Mouse (Mus musculus): Measurements from ENCODE around the gene Tab1. TPM values are rescaled to one million over a fixed set of nuclear protein-coding genes. Genes with fewer than 3 reads are reported as not detected.

Gene Tab1
- polyA plus RNA-seq, 1 experiment = 53.8 TPM

GRCm38 (mm10) chr15:80174598-80174875 lies 41.6 kb downstream of the Tab1 start:
- no peak for DNase-seq
- no peak overlapping the region for H3K4me3 ChIP-seq (ENCODE audit: control insufficient read depth, insufficient read depth, low read length)

GRCm38 (mm10) chr15:80175316-80175715 lies 42.4 kb downstream of the Tab1 start:
- no peak for DNase-seq
- WGBS = 84% methylated on average over 9 of the region's 9 CpGs
- Histone ChIP-seq H3K36me3 (ENCODE audit: control insufficient read depth, insufficient read depth, low read length) (no peaks in the 10 kb centered on the region), H3K27me3 (ENCODE audit: control insufficient read depth, insufficient read depth, low read length) (peaks cover 20% of the 10 kb centered on the region; the same call in 1 of the 2 replicates), H3K27ac (ENCODE audit: control insufficient read depth, insufficient read depth, low read length) (no peak overlapping the region), H3K4me3 (ENCODE audit: control insufficient read depth, insufficient read depth, low read length) (no peak overlapping the region), H3K4me1 (replicated peaks; ENCODE audit: control insufficient read depth, insufficient read depth, low read length) (peaks cover 7% of the 10 kb centered on the region)
- TF ChIP-seq POLR2A (IDR thresholded peaks at IDR 0.05; ENCODE audit: control insufficient read depth, extremely low read depth, insufficient read depth, low read length, poor library complexity) (no peak), CTCF (IDR thresholded peaks at IDR 0.05; ENCODE audit: borderline replicate concordance, control insufficient read depth, extremely low read depth, insufficient read depth, low read length, poor library complexity) (no peak)

More at GRCm38 (mm10) chr15:80174598-80174875, 41.6 kb downstream of the Tab1 start:
- WGBS = 29% methylated on average over 5 of the region's 5 CpGs
- Histone ChIP-seq H3K4me1 (replicated peaks; ENCODE audit: control insufficient read depth, insufficient read depth, low read length) (peaks cover 7% of the 10 kb centered on the region), H3K27me3 (ENCODE audit: control insufficient read depth, insufficient read depth, low read length) (peaks cover 20% of the 10 kb centered on the region; the same call in 1 of the 2 replicates), H3K27ac (ENCODE audit: control insufficient read depth, insufficient read depth, low read length) (no peak overlapping the region), H3K36me3 (ENCODE audit: control insufficient read depth, insufficient read depth, low read length) (no peaks in the 10 kb centered on the region)
- TF ChIP-seq POLR2A (IDR thresholded peaks at IDR 0.05; ENCODE audit: control insufficient read depth, extremely low read depth, insufficient read depth, low read length, poor library complexity) = no peak
- TF ChIP-seq CTCF (IDR thresholded peaks at IDR 0.05; ENCODE audit: borderline replicate concordance, control insufficient read depth, extremely low read depth, insufficient read depth, low read length, poor library complexity) = no peak

GRCm38 (mm10) chr15:80175756-80176155 lies 42.8 kb downstream of the Tab1 start:
- no peaks in the 10 kb centered on the region for H3K36me3 ChIP-seq (ENCODE audit: control insufficient read depth, insufficient read depth, low read length)
- peaks cover 20% of the 10 kb centered on the region; the same call in 1 of the 2 replicates for H3K27me3 ChIP-seq (ENCODE audit: control insufficient read depth, insufficient read depth, low read length)
- 82% methylated on average over 6 of the region's 6 CpGs for WGBS
- TF ChIP-seq CTCF (IDR thresholded peaks at IDR 0.05; ENCODE audit: borderline replicate concordance, control insufficient read depth, extremely low read depth, insufficient read depth, low read length, poor library complexity) (no peak), POLR2A (IDR thresholded peaks at IDR 0.05; ENCODE audit: control insufficient read depth, extremely low read depth, insufficient read depth, low read length, poor library complexity) (no peak)
- no peak overlapping the region for H3K27ac ChIP-seq (ENCODE audit: control insufficient read depth, insufficient read depth, low read length)
- H3K4me1 ChIP-seq (replicated peaks; ENCODE audit: control insufficient read depth, insufficient read depth, low read length) = peaks cover 7% of the 10 kb centered on the region
- no peak for DNase-seq
- no peak overlapping the region for H3K4me3 ChIP-seq (ENCODE audit: control insufficient read depth, insufficient read depth, low read length)

- Histone ChIP-seq H3K4me1 (replicated peaks; ENCODE audit: control insufficient read depth, insufficient read depth, low read length) (no peaks in the 10 kb centered on the region), H3K36me3 (ENCODE audit: control insufficient read depth, insufficient read depth, low read length) (no peaks in the 10 kb centered on the region), H3K27ac (ENCODE audit: control insufficient read depth, insufficient read depth, low read length) (no peak overlapping the region), H3K4me3 (ENCODE audit: control insufficient read depth, insufficient read depth, low read length) (no peak overlapping the region), H3K27me3 (ENCODE audit: control insufficient read depth, insufficient read depth, low read length) (no peaks in the 10 kb centered on the region; the same call in 1 of the 2 replicates)
- DNase-seq = no peak
- 93% methylated on average over 7 of the region's 7 CpGs for WGBS
- TF ChIP-seq POLR2A (IDR thresholded peaks at IDR 0.05; ENCODE audit: control insufficient read depth, extremely low read depth, insufficient read depth, low read length, poor library complexity) = no peak
- no peak for TF ChIP-seq CTCF (IDR thresholded peaks at IDR 0.05; ENCODE audit: borderline replicate concordance, control insufficient read depth, extremely low read depth, insufficient read depth, low read length, poor library complexity)
These were observed 48.6 kb downstream of the Tab1 start for GRCm38 (mm10) chr15:80181561-80181960.

- Histone ChIP-seq H3K27ac (ENCODE audit: control insufficient read depth, insufficient read depth, low read length) (no peak overlapping the region; the same call in 1 of the 2 replicates), H3K4me3 (ENCODE audit: control insufficient read depth, insufficient read depth, low read length) (no peak overlapping the region), H3K4me1 (replicated peaks; ENCODE audit: control insufficient read depth, insufficient read depth, low read length) (no peaks in the 10 kb centered on the region), H3K27me3 (ENCODE audit: control insufficient read depth, insufficient read depth, low read length) (no peaks in the 10 kb centered on the region), H3K36me3 (ENCODE audit: control insufficient read depth, insufficient read depth, low read length) (no peaks in the 10 kb centered on the region)
- 90% methylated on average over 4 of the region's 4 CpGs for WGBS
- DNase-seq = no peak
- TF ChIP-seq CTCF (IDR thresholded peaks at IDR 0.05; ENCODE audit: borderline replicate concordance, control insufficient read depth, extremely low read depth, insufficient read depth, low read length, poor library complexity) = no peak
- TF ChIP-seq POLR2A (IDR thresholded peaks at IDR 0.05; ENCODE audit: control insufficient read depth, extremely low read depth, insufficient read depth, low read length, poor library complexity) = no peak
These were observed 49.3 kb downstream of the Tab1 start for GRCm38 (mm10) chr15:80182072-80182700.

- H3K4me3 ChIP-seq (ENCODE audit: control insufficient read depth, insufficient read depth, low read length) = no peak overlapping the region
- WGBS = 93% methylated on average over 5 of the region's 5 CpGs
- H3K27ac ChIP-seq (ENCODE audit: control insufficient read depth, insufficient read depth, low read length) = no peak overlapping the region
These were observed 56.0 kb downstream of the Tab1 start for GRCm38 (mm10) chr15:80188927-80189326.

More at GRCm38 (mm10) chr15:80188927-80189326, 56.0 kb downstream of the Tab1 start:
- TF ChIP-seq CTCF (IDR thresholded peaks at IDR 0.05; ENCODE audit: borderline replicate concordance, control insufficient read depth, extremely low read depth, insufficient read depth, low read length, poor library complexity) = no peak
- no peak for TF ChIP-seq POLR2A (IDR thresholded peaks at IDR 0.05; ENCODE audit: control insufficient read depth, extremely low read depth, insufficient read depth, low read length, poor library complexity)
- Histone ChIP-seq H3K4me1 (replicated peaks; ENCODE audit: control insufficient read depth, insufficient read depth, low read length) (peaks cover 29% of the 10 kb centered on the region), H3K27me3 (ENCODE audit: control insufficient read depth, insufficient read depth, low read length) (no peaks in the 10 kb centered on the region), H3K36me3 (ENCODE audit: control insufficient read depth, insufficient read depth, low read length) (no peaks in the 10 kb centered on the region)
- DNase-seq = no peak

Measured in thymus, adult 2 months (tissue).